Mouse (Mus musculus): ENCODE data around the gene Zfp983. TPM values are rescaled to one million over a fixed set of nuclear protein-coding genes. Genes with fewer than 3 reads are reported as not detected.
"Not testable (repeated sequence)": the region's sequence is repeated elsewhere in the genome, so short reads cannot be mapped to it uniquely, and the experiment has no call there.

Gene Zfp983
- polyA plus RNA-seq, 1 experiment from 2014 or later = 1.9 TPM

DNA sequence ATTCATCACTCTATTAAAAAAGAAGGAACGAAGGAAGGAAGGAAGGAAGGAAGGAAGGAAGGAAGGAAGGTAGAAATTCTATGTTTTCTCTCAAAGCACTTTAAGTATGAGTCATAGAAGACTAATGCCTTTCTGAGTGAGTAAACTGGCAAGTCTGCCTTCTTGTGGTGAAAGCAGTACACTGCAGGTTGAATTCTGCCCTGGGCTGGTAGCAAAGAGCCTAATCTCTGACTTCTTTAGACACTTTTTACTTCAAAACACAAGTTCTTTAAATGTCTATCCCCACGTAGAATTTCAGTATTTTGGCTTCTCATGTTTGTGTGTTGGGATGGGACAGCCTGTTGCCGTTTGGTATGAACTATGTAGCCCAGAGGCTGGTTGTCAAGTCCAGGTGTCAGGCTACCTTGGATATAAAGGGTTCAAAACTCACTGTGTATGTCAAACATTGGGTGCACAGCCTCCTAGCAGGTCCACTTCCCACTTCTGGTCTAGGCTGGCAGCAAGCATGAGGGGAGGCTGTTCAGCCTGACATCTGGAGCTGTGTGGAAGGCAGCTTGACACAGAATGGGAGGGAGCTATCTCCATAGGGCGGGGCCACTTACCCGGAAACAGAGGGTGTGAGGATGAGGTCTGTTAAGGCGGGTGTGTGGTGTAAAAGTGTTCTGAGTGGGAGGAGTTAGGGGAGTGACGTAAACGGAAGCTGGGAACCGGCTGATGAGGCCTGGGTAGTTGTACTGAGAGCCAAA, 29.0 kb downstream of the Zfp983 start:
- WGBS = 4% methylated on average over 9 of the region's 9 CpGs
- H3K36me3 ChIP-seq (ENCODE audit: control insufficient read depth, insufficient read depth) = no peaks in the 10 kb centered on the region
- peak overlapping the region; percentile 87 for H3K27ac ChIP-seq (ENCODE audit: low read depth, low read length)
- H3K9me3 ChIP-seq (ENCODE audit: control insufficient read depth) = no peaks in the 10 kb centered on the region
- peak; percentile 100 for ATAC-seq
- H3K4me2 ChIP-seq (replicated peaks; ENCODE audit: low read depth) = peak overlapping the region; percentile 69
- peak; percentile 79 for TF ChIP-seq CTCF (IDR thresholded peaks at IDR 0.05; ENCODE audit: low read depth)
- no peaks in the 10 kb centered on the region for H3K27me3 ChIP-seq (replicated peaks; ENCODE audit: control insufficient read depth, insufficient read depth, low read length)
- H3K4me1 ChIP-seq (replicated peaks; ENCODE audit: control insufficient read depth, insufficient read depth, low read length) = no peaks in the 10 kb centered on the region
- peak overlapping the region; percentile 41 for H3K4me3 ChIP-seq (ENCODE audit: low read depth, low read length)
- H3K9ac ChIP-seq (ENCODE audit: low read depth, low read length) = 0 out of 2 replicates have a peak overlapping the region, but pooled peaks have one; percentile 37

GRCm38 (mm10) chr17:21680019-21680376, 29.6 kb downstream of the Zfp983 start:
- not testable (repeated sequence) for H3K9me3 ChIP-seq (ENCODE audit: control insufficient read depth); H3K27ac ChIP-seq (ENCODE audit: low read depth, low read length); H3K9ac ChIP-seq (ENCODE audit: low read depth, low read length); ATAC-seq; H3K27me3 ChIP-seq (replicated peaks; ENCODE audit: control insufficient read depth, insufficient read depth, low read length); H3K36me3 ChIP-seq (ENCODE audit: control insufficient read depth, insufficient read depth); H3K4me1 ChIP-seq (replicated peaks; ENCODE audit: control insufficient read depth, insufficient read depth, low read length)
- Histone ChIP-seq H3K4me3 (ENCODE audit: low read depth, low read length) (peak overlapping the region; percentile 41), H3K4me2 (replicated peaks; ENCODE audit: low read depth) (peak overlapping the region; percentile 69)
- WGBS = under 1% methylated on average over 10 of the region's 10 CpGs

DNA sequence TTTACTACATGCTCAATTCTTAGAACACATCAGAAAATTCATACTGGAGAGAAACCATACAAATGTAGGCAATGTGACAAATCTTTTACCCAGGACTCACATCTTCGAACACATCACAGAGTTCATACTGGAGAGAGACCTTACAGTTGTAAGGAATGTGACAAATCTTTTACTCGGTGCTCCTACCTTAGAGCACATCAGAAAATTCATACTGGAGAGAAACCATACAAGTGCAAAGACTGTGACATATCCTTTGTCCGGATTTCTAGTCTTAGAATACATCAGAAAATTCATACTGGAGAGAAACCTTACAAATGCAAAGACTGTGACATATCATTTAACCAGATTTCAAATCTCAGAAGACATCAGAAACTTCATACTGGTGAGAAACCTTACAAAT, 41.1 kb downstream of the Zfp983 start, which contains the start of gene Gm10226:
Gene Gm10226, plus strand, starts transcription at position 301 of the 400 bp plus-strand sequence.
- H3K4me3 ChIP-seq (ENCODE audit: low read depth, low read length) = no peak within 1 kb of the TSS
- no peaks in the 10 kb centered on the region for H3K4me1 ChIP-seq (replicated peaks; ENCODE audit: control insufficient read depth, insufficient read depth, low read length)
- ATAC-seq = no peak
- no peaks in the 10 kb centered on the region for H3K9me3 ChIP-seq (ENCODE audit: control insufficient read depth)
- peaks cover 9% of the 10 kb centered on the region; the same call in 1 of the 2 replicates for H3K36me3 ChIP-seq (ENCODE audit: control insufficient read depth, insufficient read depth)
- H3K27me3 ChIP-seq (replicated peaks; ENCODE audit: control insufficient read depth, insufficient read depth, low read length) = no peaks in the 10 kb centered on the region
- no peak within 1 kb of the TSS for H3K27ac ChIP-seq (ENCODE audit: low read depth, low read length)
- H3K9ac ChIP-seq (ENCODE audit: low read depth, low read length) = no peak within 1 kb of the TSS
- H3K4me2 ChIP-seq (replicated peaks; ENCODE audit: low read depth) = no peak within 1 kb of the TSS
- whole genome bisulfite sequencing = 90% methylated on average over 3 of the region's 3 CpGs
- no peak for TF ChIP-seq CTCF (IDR thresholded peaks at IDR 0.05; ENCODE audit: low read depth)

GRCm38 (mm10) chr17:21693342-21693741, 42.9 kb downstream of the Zfp983 start:
- H3K9me3 ChIP-seq (ENCODE audit: control insufficient read depth) = no peaks in the 10 kb centered on the region
- ATAC-seq = no peak
- no peaks in the 10 kb centered on the region for H3K27me3 ChIP-seq (replicated peaks; ENCODE audit: control insufficient read depth, insufficient read depth, low read length)
- H3K4me1 ChIP-seq (replicated peaks; ENCODE audit: control insufficient read depth, insufficient read depth, low read length) = no peaks in the 10 kb centered on the region
- peaks cover 6% of the 10 kb centered on the region; the same call in 1 of the 2 replicates for H3K36me3 ChIP-seq (ENCODE audit: control insufficient read depth, insufficient read depth)
- H3K27ac ChIP-seq (ENCODE audit: low read depth, low read length) = no peak overlapping the region
- no peak for TF ChIP-seq CTCF (IDR thresholded peaks at IDR 0.05; ENCODE audit: low read depth)
- H3K4me3 ChIP-seq (ENCODE audit: low read depth, low read length) = no peak overlapping the region
- WGBS = 75% methylated on average over 3 of the region's 3 CpGs
- H3K4me2 ChIP-seq (replicated peaks; ENCODE audit: low read depth) = no peak overlapping the region
- no peak overlapping the region for H3K9ac ChIP-seq (ENCODE audit: low read depth, low read length)

DNA sequence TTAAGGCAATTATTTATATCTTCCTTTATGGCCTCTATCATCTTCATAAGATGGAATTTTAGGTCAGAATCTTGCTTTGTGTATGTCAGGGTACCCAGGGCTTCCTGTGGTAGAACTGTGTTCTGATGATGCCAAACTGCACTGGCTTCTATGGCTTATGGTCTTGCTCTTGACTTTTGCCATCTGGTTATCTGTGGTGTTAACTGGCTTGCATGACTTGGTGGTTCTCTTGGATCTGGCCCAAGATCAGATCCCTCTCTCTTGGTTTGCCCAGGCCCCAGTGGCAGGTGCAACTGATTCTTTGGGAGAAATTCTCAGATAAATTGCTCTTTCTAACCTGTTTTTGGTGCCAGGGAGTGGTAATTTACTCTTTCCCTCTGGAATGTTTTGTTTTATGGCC, 45.6 kb downstream of the Zfp983 start:
- no peak for TF ChIP-seq CTCF (IDR thresholded peaks at IDR 0.05; ENCODE audit: low read depth)
- Histone ChIP-seq H3K9me3 (ENCODE audit: control insufficient read depth) (no peaks in the 10 kb centered on the region), H3K4me1 (replicated peaks; ENCODE audit: control insufficient read depth, insufficient read depth, low read length) (no peaks in the 10 kb centered on the region), H3K36me3 (ENCODE audit: control insufficient read depth, insufficient read depth) (no peaks in the 10 kb centered on the region), H3K4me3 (ENCODE audit: low read depth, low read length) (no peak overlapping the region), H3K9ac (ENCODE audit: low read depth, low read length) (no peak overlapping the region), H3K27ac (ENCODE audit: low read depth, low read length) (no peak overlapping the region), H3K4me2 (replicated peaks; ENCODE audit: low read depth) (no peak overlapping the region), H3K27me3 (replicated peaks; ENCODE audit: control insufficient read depth, insufficient read depth, low read length) (no peaks in the 10 kb centered on the region)
- no peak for ATAC-seq

- Histone ChIP-seq H3K27me3 (replicated peaks; ENCODE audit: control insufficient read depth, insufficient read depth, low read length) (no peaks in the 10 kb centered on the region), H3K9me3 (ENCODE audit: control insufficient read depth) (no peaks in the 10 kb centered on the region), H3K4me1 (replicated peaks; ENCODE audit: control insufficient read depth, insufficient read depth, low read length) (no peaks in the 10 kb centered on the region), H3K4me3 (ENCODE audit: low read depth, low read length) (no peak overlapping the region), H3K9ac (ENCODE audit: low read depth, low read length) (no peak overlapping the region), H3K36me3 (ENCODE audit: control insufficient read depth, insufficient read depth) (no peaks in the 10 kb centered on the region), H3K27ac (ENCODE audit: low read depth, low read length) (no peak overlapping the region), H3K4me2 (replicated peaks; ENCODE audit: low read depth) (no peak overlapping the region)
- 27% methylated on average over 5 of the region's 5 CpGs for WGBS
- ATAC-seq = no peak
- TF ChIP-seq CTCF (IDR thresholded peaks at IDR 0.05; ENCODE audit: low read depth) = no peak
These were observed 52.1 kb downstream of the Zfp983 start for GRCm38 (mm10) chr17:21702281-21703240.

Measured in intestine, postnatal 0 days (tissue).